Mouse (Mus musculus): ENCODE results near the gene Adamtsl5. TPM values are rescaled to one million over a fixed set of nuclear protein-coding genes. Genes with fewer than 3 reads are reported as not detected.

Gene Adamtsl5
- total and polyA plus RNA-seq, 3 experiments, result 71.9 to 85.2 (median 84.5) TPM

DNA sequence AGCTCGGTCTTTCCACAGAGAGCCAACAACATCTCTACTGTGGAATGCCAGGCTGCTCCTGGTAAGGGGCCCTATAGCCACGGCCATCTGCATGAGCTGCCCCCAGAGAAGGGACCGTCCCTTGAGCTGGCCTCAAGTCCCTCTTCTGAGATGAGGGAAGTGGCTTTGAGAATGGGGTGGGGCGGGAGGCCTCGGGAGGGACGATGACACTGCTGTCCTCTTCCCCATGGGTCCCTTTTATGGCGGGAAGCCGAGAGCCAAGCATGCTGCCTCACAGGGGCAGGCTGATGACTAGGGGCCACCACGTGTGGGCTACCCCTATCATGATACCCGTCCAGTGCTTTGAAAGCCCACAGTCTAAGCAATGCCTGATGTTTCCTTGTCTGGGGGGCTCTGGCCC is 31.2 kb downstream of the Adamtsl5 start:
- WGBS, result 48% methylated on average over 10 of the region's 10 CpGs

DNA sequence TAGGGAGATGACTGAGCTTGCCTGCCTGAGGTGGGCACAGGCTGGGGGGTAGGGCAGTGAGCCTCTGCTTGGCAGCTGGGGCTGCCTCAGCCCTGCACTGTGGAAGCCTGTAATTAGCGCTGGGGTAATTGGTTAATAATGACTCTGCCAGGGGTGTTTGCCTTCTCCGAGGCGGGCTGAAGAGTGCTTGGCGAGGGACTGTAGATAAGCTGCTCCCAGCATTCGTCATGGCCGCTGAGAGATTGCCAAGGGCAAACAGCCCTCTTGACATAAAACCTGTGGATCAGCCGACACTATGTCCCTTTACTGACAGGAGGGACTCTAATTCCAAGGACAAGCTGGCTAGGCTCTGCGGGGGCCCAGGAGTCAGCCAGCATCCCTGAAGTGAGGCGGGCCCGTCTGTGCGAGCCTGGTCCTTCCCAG is 31.8 kb downstream of the Adamtsl5 start:
- peak; percentile 24 to 40 for DNase-seq
- WGBS, result 29% methylated on average over 11 of the region's 11 CpGs
- peak overlapping the region; percentile 32; the same call in 1 of the 2 replicates for H3K9ac ChIP-seq (ENCODE audit: low read depth, low read length)
- H3K36me3 ChIP-seq (ENCODE audit: control insufficient read depth, insufficient read depth, low read length), result no peaks in the 10 kb centered on the region
- no peak overlapping the region for H3K4me3 ChIP-seq
- peaks cover 9% of the 10 kb centered on the region for H3K4me1 ChIP-seq (ENCODE audit: control insufficient read depth, insufficient read depth, low read length)
- intact Hi-C loops (cut with DNase I), result no loop called here
- TF ChIP-seq POLR2A (IDR thresholded peaks at IDR 0.05; ENCODE audit: insufficient read depth, low read depth, low read length) (0 out of 2 replicates have a peak, but pooled peaks have one; percentile 16), CTCF (IDR thresholded peaks at IDR 0.05) (no peak), EP300 (IDR thresholded peaks at IDR 0.05; ENCODE audit: insufficient read depth, low read depth, low read length) (no peak)
- no peaks in the 10 kb centered on the region for H3K27me3 ChIP-seq (ENCODE audit: control insufficient read depth, insufficient read depth, low read length)
- no peaks in the 10 kb centered on the region for H3K79me2 ChIP-seq (replicated peaks; ENCODE audit: control insufficient read depth, insufficient read depth, low read length)
- H3K27ac ChIP-seq, result peak overlapping the region; percentile 2; the same call in 1 of the 2 replicates

More for the DNA sequence above, 31.2 kb downstream of the Adamtsl5 start:
- Histone ChIP-seq H3K4me1 (ENCODE audit: control insufficient read depth, insufficient read depth, low read length) (peaks cover 9% of the 10 kb centered on the region), H3K9ac (ENCODE audit: low read depth, low read length) (no peak overlapping the region), H3K36me3 (ENCODE audit: control insufficient read depth, insufficient read depth, low read length) (no peaks in the 10 kb centered on the region), H3K79me2 (replicated peaks; ENCODE audit: control insufficient read depth, insufficient read depth, low read length) (no peaks in the 10 kb centered on the region), H3K27me3 (ENCODE audit: control insufficient read depth, insufficient read depth, low read length) (no peaks in the 10 kb centered on the region), H3K27ac (no peak overlapping the region), H3K4me3 (no peak overlapping the region)
- no peak for DNase-seq
- TF ChIP-seq CTCF (IDR thresholded peaks at IDR 0.05), result no peak
- intact Hi-C loops (cut with DNase I), result no loop called here

GRCm38 (mm10) chr10:80315315-80315714 is 32.9 kb downstream of the Adamtsl5 start:
- DNase-seq, result no peak
- H3K79me2 ChIP-seq (replicated peaks; ENCODE audit: control insufficient read depth, insufficient read depth, low read length), result no peaks in the 10 kb centered on the region
- H3K36me3 ChIP-seq (ENCODE audit: control insufficient read depth, insufficient read depth, low read length), result no peaks in the 10 kb centered on the region
- 54% methylated on average over 27 of the region's 27 CpGs for WGBS
- H3K27me3 ChIP-seq (ENCODE audit: control insufficient read depth, insufficient read depth, low read length), result no peaks in the 10 kb centered on the region
- intact Hi-C loops (cut with DNase I), result no loop called here
- H3K4me1 ChIP-seq (ENCODE audit: control insufficient read depth, insufficient read depth, low read length), result peaks cover 6% of the 10 kb centered on the region
- TF ChIP-seq POLR2A (IDR thresholded peaks at IDR 0.05; ENCODE audit: insufficient read depth, low read depth, low read length), result no peak
- no peak for TF ChIP-seq EP300 (IDR thresholded peaks at IDR 0.05; ENCODE audit: insufficient read depth, low read depth, low read length)
- no peak for TF ChIP-seq CTCF (IDR thresholded peaks at IDR 0.05)
- no peak overlapping the region for H3K27ac ChIP-seq
- H3K9ac ChIP-seq (ENCODE audit: low read depth, low read length), result no peak overlapping the region
- no peak overlapping the region for H3K4me3 ChIP-seq

DNA sequence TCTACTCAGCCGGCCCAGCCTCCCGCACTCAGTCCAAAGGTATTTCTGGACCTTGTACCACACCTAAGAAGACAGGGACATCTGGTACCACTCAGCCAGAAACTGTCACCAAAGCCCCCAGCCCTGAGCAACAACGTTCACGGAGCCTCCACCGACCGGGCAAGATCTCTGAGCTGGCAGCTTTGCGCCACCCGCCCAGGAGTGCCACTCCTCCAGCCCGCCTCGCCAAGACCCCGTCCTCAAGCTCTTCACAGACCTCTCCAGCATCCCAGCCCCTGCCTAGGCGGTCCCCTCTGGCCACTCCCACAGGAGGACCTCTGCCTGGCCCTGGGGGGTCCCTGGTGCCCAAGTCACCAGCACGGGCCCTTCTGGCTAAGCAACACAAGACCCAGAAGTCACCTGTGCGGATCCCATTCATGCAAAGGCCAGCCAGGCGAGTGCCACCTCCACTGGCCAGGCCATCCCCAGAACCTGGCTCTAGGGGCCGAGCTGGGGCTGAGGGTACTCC is 33.7 kb downstream of the Adamtsl5 start:
- Histone ChIP-seq H3K4me3 (no peak overlapping the region), H3K79me2 (replicated peaks; ENCODE audit: control insufficient read depth, insufficient read depth, low read length) (no peaks in the 10 kb centered on the region), H3K36me3 (ENCODE audit: control insufficient read depth, insufficient read depth, low read length) (no peaks in the 10 kb centered on the region), H3K27ac (no peak overlapping the region), H3K27me3 (ENCODE audit: control insufficient read depth, insufficient read depth, low read length) (no peaks in the 10 kb centered on the region), H3K9ac (ENCODE audit: low read depth, low read length) (no peak overlapping the region), H3K4me1 (ENCODE audit: control insufficient read depth, insufficient read depth, low read length) (peaks cover 5% of the 10 kb centered on the region)
- TF ChIP-seq POLR2A (IDR thresholded peaks at IDR 0.05; ENCODE audit: insufficient read depth, low read depth, low read length) (no peak), CTCF (IDR thresholded peaks at IDR 0.05) (no peak), EP300 (IDR thresholded peaks at IDR 0.05; ENCODE audit: insufficient read depth, low read depth, low read length) (no peak)
- DNase-seq, result no peak
- intact Hi-C loops (cut with DNase I), result no loop called here
- 54% methylated on average over 16 of the region's 16 CpGs for WGBS

- TF ChIP-seq EP300 (IDR thresholded peaks at IDR 0.05; ENCODE audit: insufficient read depth, low read depth, low read length), result no peak
- TF ChIP-seq POLR2A (IDR thresholded peaks at IDR 0.05; ENCODE audit: insufficient read depth, low read depth, low read length), result no peak
- no peak for TF ChIP-seq CTCF (IDR thresholded peaks at IDR 0.05)
- peak in 1 of 2 experiments; percentile 36 for DNase-seq
These were observed 34.5 kb downstream of the Adamtsl5 start for GRCm38 (mm10) chr10:80313627-80314201.

More at GRCm38 (mm10) chr10:80313627-80314201, 34.5 kb downstream of the Adamtsl5 start:
- no peaks in the 10 kb centered on the region for H3K36me3 ChIP-seq (ENCODE audit: control insufficient read depth, insufficient read depth, low read length)
- H3K4me1 ChIP-seq (ENCODE audit: control insufficient read depth, insufficient read depth, low read length), result peaks cover 3% of the 10 kb centered on the region; the same call in 1 of the 2 replicates
- no peaks in the 10 kb centered on the region for H3K79me2 ChIP-seq (replicated peaks; ENCODE audit: control insufficient read depth, insufficient read depth, low read length)
- intact Hi-C loops (cut with DNase I), result no loop called here
- no peak overlapping the region for H3K9ac ChIP-seq (ENCODE audit: low read depth, low read length)
- no peak overlapping the region for H3K27ac ChIP-seq
- no peaks in the 10 kb centered on the region for H3K27me3 ChIP-seq (ENCODE audit: control insufficient read depth, insufficient read depth, low read length)
- no peak overlapping the region for H3K4me3 ChIP-seq
- 24% methylated on average over 20 of the region's 20 CpGs for WGBS
